Mouse (Mus musculus) midbrain, embryonic 15.5 days (tissue): ENCODE measurements at regions not wholly inside any gene's neighbourhood (a gene's known extent, or its start where the extent isn't known, plus 50 kb on each side); places are given as distances from the start of the nearest gene placed in this dataset.

Experiments
- ATAC-seq: fragments of 200-750 bp; cut with Nextera tagmentation; replicated peaks from 2 replicates; pipeline ENCODE4 v1.8.0; 2017; ENCODE audit warnings: moderate TSS enrichment
- H3K27ac ChIP-seq: fragments of 300-500 bp; sonication (generic); 2 replicates; pipeline ENCODE4 v1.5.1; 2015; ENCODE audit warnings: mild to moderate bottlenecking, inconsistent platforms
- H3K27me3 ChIP-seq: fragments of 300-500 bp; sonication (generic); replicated peaks from 2 replicates; pipeline ENCODE4 v1.6.1; 2015; ENCODE audit warnings: inconsistent platforms
- H3K36me3 ChIP-seq: fragments of 300-500 bp; sonication (generic); replicated peaks from 2 replicates; pipeline ENCODE4 v1.6.1; 2015; ENCODE audit warnings: inconsistent platforms
- H3K4me1 ChIP-seq: fragments of 300-500 bp; sonication (generic); 2 replicates; pipeline ENCODE4 v1.6.1; 2015; ENCODE audit warnings: inconsistent platforms
- H3K4me2 ChIP-seq: fragments of 300-500 bp; sonication (generic); 2 replicates; pipeline ENCODE4 v1.6.1; 2015; ENCODE audit warnings: inconsistent platforms, mild to moderate bottlenecking, moderate library complexity
- H3K4me3 ChIP-seq: fragments of 300-500 bp; sonication (generic); 2 replicates; pipeline ENCODE4 v1.5.1; 2015; ENCODE audit warnings: mild to moderate bottlenecking, inconsistent platforms
- H3K9ac ChIP-seq: fragments of 300-500 bp; sonication (generic); 2 replicates; pipeline ENCODE4 v1.6.1; 2015; ENCODE audit warnings: mild to moderate bottlenecking, inconsistent platforms
- H3K9me3 ChIP-seq: fragments of 300-500 bp; sonication (generic); 2 replicates; pipeline ENCODE4 v1.6.1; 2016; ENCODE audit warnings: inconsistent platforms
- WGBS: fragments of 180-500 bp; shearing (Covaris S2); methylation state at CpG from one replicate; pipeline ENCODE4 v1.1.7; 2015; ENCODE audit warnings: mixed read lengths; 5-methylcytosine and 5-hydroxymethylcytosine counted together

DNA sequence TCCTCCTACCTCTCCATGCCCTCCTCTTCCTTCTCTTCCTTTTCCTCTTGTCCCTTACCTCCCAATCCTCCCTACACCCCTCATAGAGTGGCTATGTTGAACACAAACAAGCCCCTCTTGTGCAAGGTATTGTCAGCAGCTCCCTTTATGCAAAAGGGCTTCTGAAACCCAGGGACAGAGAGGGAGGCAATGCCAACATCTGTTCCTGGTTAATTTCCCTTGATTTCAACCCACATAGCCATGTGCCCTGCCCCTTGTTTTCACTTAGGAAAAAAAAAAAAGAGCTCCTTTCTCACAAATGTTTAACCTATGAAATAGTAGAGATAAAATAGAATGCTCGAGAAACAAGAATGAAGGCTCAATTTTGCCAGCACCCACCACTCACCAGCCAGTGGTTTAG, 333.5 kb downstream of the Bckdhb start:
- Histone ChIP-seq H3K4me2 (no peak overlapping the region), H3K27me3 (no peaks in the 10 kb centered on the region), H3K4me1 (peaks cover 3% of the 10 kb centered on the region), H3K9ac (no peak overlapping the region), H3K4me3 (no peak overlapping the region), H3K9me3 (no peaks in the 10 kb centered on the region), H3K27ac (no peak overlapping the region), H3K36me3 (no peaks in the 10 kb centered on the region)
- 88% methylated on average over 1 of the region's 1 CpGs for WGBS
- no peak for ATAC-seq

DNA sequence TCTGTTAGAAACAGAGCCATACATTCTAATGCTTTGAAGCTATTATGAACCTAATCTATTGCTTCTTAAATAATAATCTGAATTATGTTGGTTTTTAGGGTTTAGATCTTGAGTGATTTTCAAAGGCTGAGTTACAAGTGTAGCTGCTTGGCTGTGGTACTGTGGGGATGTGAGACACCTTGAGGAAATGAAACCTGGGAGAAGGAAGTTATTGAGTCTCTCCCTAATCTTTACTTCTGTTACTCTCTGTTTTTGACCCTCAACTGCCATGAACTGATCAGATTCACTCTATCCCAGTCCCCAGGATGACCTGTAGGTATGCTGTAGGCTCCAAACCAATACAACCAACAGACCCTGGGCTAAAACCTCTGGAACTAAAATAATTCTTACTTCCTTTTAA, 334.8 kb downstream of the Bckdhb start:
- H3K27ac ChIP-seq: no peak overlapping the region
- H3K4me1 ChIP-seq: no peaks in the 10 kb centered on the region
- H3K9ac ChIP-seq: no peak overlapping the region
- H3K9me3 ChIP-seq: no peaks in the 10 kb centered on the region
- no peaks in the 10 kb centered on the region for H3K36me3 ChIP-seq
- H3K27me3 ChIP-seq: no peaks in the 10 kb centered on the region
- H3K4me2 ChIP-seq: no peak overlapping the region
- no peak for ATAC-seq
- H3K4me3 ChIP-seq: no peak overlapping the region

DNA sequence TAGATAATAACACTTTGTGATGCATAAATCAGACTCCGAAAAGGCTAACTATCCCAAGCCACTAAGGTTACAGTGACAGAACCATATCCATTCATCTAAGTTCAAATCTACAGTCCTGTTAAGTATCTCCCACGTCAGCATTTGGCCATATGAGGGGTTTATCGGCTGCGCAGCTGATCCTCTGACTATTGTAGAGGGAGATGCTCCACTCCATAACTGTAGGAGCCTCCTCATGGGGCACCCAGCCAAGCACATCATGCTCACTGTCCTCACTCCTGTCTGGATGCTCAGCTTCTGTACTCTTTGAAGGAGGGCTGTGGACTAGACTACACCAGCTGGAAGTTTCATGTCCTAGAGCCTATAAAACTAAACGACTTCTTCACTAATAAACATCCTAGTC, 337.2 kb downstream of the Bckdhb start:
- H3K9me3 ChIP-seq: no peaks in the 10 kb centered on the region
- H3K4me3 ChIP-seq: no peak overlapping the region
- no peak for ATAC-seq
- H3K36me3 ChIP-seq: no peaks in the 10 kb centered on the region
- H3K4me1 ChIP-seq: no peaks in the 10 kb centered on the region
- H3K9ac ChIP-seq: no peak overlapping the region
- no peak overlapping the region for H3K4me2 ChIP-seq
- H3K27ac ChIP-seq: no peak overlapping the region
- WGBS: 89% methylated on average over 5 of the region's 5 CpGs
- H3K27me3 ChIP-seq: no peaks in the 10 kb centered on the region

- WGBS: 73% methylated on average over 7 of the region's 7 CpGs
- no peaks in the 10 kb centered on the region for H3K27me3 ChIP-seq
These were observed 342.0 kb downstream of the Bckdhb start for GRCm38 (mm10) chr9:84266974-84267373.

GRCm38 (mm10) chr9:84274608-84275007, 349.7 kb downstream of the Bckdhb start:
- Histone ChIP-seq H3K4me1 (no peaks in the 10 kb centered on the region), H3K36me3 (no peaks in the 10 kb centered on the region), H3K27me3 (no peaks in the 10 kb centered on the region), H3K9ac (no peak overlapping the region), H3K4me2 (no peak overlapping the region), H3K27ac (no peak overlapping the region), H3K4me3 (no peak overlapping the region), H3K9me3 (no peaks in the 10 kb centered on the region)
- ATAC-seq: no peak
- 18% methylated on average over 3 of the region's 3 CpGs for WGBS

More at GRCm38 (mm10) chr9:84266974-84267373, 342.0 kb downstream of the Bckdhb start:
- 0 out of 2 replicates have a peak, but pooled peaks have one; percentile 14 for ATAC-seq
- H3K4me3 ChIP-seq: no peak overlapping the region
- no peaks in the 10 kb centered on the region for H3K9me3 ChIP-seq
- no peak overlapping the region for H3K9ac ChIP-seq
- H3K4me1 ChIP-seq: no peaks in the 10 kb centered on the region
- no peaks in the 10 kb centered on the region for H3K36me3 ChIP-seq
- no peak overlapping the region for H3K4me2 ChIP-seq
- no peak overlapping the region for H3K27ac ChIP-seq

GRCm38 (mm10) chr9:84278295-84278694, 353.4 kb downstream of the Bckdhb start:
- Histone ChIP-seq H3K4me1 (no peaks in the 10 kb centered on the region), H3K27ac (no peak overlapping the region), H3K4me3 (no peak overlapping the region), H3K4me2 (no peak overlapping the region), H3K36me3 (no peaks in the 10 kb centered on the region), H3K9me3 (no peaks in the 10 kb centered on the region), H3K27me3 (no peaks in the 10 kb centered on the region), H3K9ac (no peak overlapping the region)
- 45% methylated on average over 4 of the region's 4 CpGs for WGBS
- ATAC-seq: no peak

GRCm38 (mm10) chr9:84278731-84279130, 353.8 kb downstream of the Bckdhb start:
- 0% methylated on average over 1 of the region's 1 CpGs for WGBS
- H3K9me3 ChIP-seq: no peaks in the 10 kb centered on the region
- H3K9ac ChIP-seq: no peak overlapping the region
- H3K4me2 ChIP-seq: no peak overlapping the region
- no peaks in the 10 kb centered on the region for H3K36me3 ChIP-seq
- no peak overlapping the region for H3K27ac ChIP-seq
- H3K4me1 ChIP-seq: no peaks in the 10 kb centered on the region
- ATAC-seq: peak; percentile 67
- no peak overlapping the region for H3K4me3 ChIP-seq
- H3K27me3 ChIP-seq: no peaks in the 10 kb centered on the region

- H3K27ac ChIP-seq: no peak overlapping the region
- no peaks in the 10 kb centered on the region for H3K4me1 ChIP-seq
- no peak for ATAC-seq
- H3K4me3 ChIP-seq: no peak overlapping the region
- no peaks in the 10 kb centered on the region for H3K9me3 ChIP-seq
- no peaks in the 10 kb centered on the region for H3K36me3 ChIP-seq
- H3K4me2 ChIP-seq: no peak overlapping the region
- H3K9ac ChIP-seq: no peak overlapping the region
- 94% methylated on average over 4 of the region's 4 CpGs for WGBS
- no peaks in the 10 kb centered on the region for H3K27me3 ChIP-seq
These were observed 356.0 kb downstream of the Bckdhb start for GRCm38 (mm10) chr9:84280898-84281297.

- Histone ChIP-seq H3K27me3 (no peaks in the 10 kb centered on the region), H3K36me3 (no peaks in the 10 kb centered on the region), H3K9me3 (no peaks in the 10 kb centered on the region), H3K9ac (no peak overlapping the region), H3K27ac (no peak overlapping the region), H3K4me2 (no peak overlapping the region), H3K4me3 (no peak overlapping the region), H3K4me1 (peaks cover 5% of the 10 kb centered on the region; the same call in 1 of the 2 replicates)
- ATAC-seq: no peak
- WGBS: 53% methylated on average over 3 of the region's 3 CpGs
These were observed 356.7 kb downstream of the Bckdhb start for GRCm38 (mm10) chr9:84281610-84282009.

DNA sequence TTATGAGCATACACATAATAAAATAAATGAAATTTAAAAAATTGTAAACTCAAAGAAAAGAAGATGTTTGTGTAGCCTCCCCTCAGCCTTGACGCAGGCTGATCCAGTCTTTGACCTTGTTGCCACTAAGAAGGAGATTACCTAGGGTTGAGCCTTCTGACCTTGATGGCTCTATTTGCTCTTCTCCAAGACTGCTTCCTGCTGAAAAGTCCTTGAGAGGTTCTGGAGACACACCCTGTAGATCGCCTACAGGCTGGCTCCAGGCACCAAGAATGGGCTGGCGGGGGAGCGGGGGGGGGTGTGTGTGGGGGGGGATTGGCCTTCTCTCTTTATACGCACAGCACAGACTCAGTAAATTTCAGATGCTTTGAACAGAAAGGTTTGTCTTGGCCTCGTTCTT, 358.4 kb downstream of the Bckdhb start:
- 76% methylated on average over 6 of the region's 6 CpGs for WGBS
- H3K4me3 ChIP-seq: no peak overlapping the region
- no peak overlapping the region for H3K9ac ChIP-seq
- no peaks in the 10 kb centered on the region for H3K36me3 ChIP-seq
- no peaks in the 10 kb centered on the region for H3K9me3 ChIP-seq
- H3K4me1 ChIP-seq: peaks cover 5% of the 10 kb centered on the region; the same call in 1 of the 2 replicates
- no peak overlapping the region for H3K27ac ChIP-seq
- no peak overlapping the region for H3K4me2 ChIP-seq
- no peak for ATAC-seq
- no peaks in the 10 kb centered on the region for H3K27me3 ChIP-seq

GRCm38 (mm10) chr9:84285604-84286003, 360.7 kb downstream of the Bckdhb start:
- ATAC-seq: peak; percentile 67
- H3K27me3 ChIP-seq: no peaks in the 10 kb centered on the region
- no peak overlapping the region for H3K9ac ChIP-seq
- no peak overlapping the region for H3K27ac ChIP-seq
- no peaks in the 10 kb centered on the region for H3K36me3 ChIP-seq
- no peak overlapping the region for H3K4me3 ChIP-seq
- WGBS: 22% methylated on average over 4 of the region's 4 CpGs
- no peak overlapping the region for H3K4me2 ChIP-seq
- H3K9me3 ChIP-seq: no peaks in the 10 kb centered on the region
- peaks cover 5% of the 10 kb centered on the region; the same call in 1 of the 2 replicates for H3K4me1 ChIP-seq

DNA sequence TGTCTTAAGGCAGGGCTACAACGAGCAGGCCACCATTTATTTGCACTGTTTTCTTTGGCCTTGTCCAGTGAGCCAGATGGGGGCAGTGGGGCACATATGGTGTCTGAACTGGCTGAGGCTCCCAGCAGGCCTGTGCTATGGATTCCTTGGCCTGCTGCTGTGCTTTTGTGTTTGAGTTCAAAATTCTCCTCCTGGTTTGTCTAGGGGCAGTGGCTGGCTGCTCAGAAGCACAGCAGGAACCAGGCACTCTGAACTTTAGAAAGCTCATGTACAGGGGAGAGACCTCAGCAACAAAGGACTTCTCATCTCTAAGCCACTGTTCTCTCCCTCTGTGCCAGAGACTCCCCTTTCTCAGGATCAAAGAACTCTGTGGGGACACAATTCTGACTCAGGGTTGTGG, 370.9 kb downstream of the Bckdhb start:
- H3K9ac ChIP-seq: no peak overlapping the region
- H3K36me3 ChIP-seq: no peaks in the 10 kb centered on the region
- no peak for ATAC-seq
- WGBS: 30% methylated on average over 1 of the region's 1 CpGs
- H3K4me3 ChIP-seq: no peak overlapping the region
- H3K9me3 ChIP-seq: no peaks in the 10 kb centered on the region
- H3K27ac ChIP-seq: no peak overlapping the region
- H3K4me1 ChIP-seq: no peaks in the 10 kb centered on the region
- no peaks in the 10 kb centered on the region for H3K27me3 ChIP-seq
- H3K4me2 ChIP-seq: no peak overlapping the region

- H3K4me2 ChIP-seq: no peak overlapping the region
- no peaks in the 10 kb centered on the region for H3K9me3 ChIP-seq
- WGBS: 85% methylated on average over 3 of the region's 3 CpGs
- H3K9ac ChIP-seq: no peak overlapping the region
- no peaks in the 10 kb centered on the region for H3K36me3 ChIP-seq
- H3K27ac ChIP-seq: no peak overlapping the region
- no peak for ATAC-seq
- H3K4me3 ChIP-seq: no peak overlapping the region
- H3K27me3 ChIP-seq: no peaks in the 10 kb centered on the region
- H3K4me1 ChIP-seq: no peaks in the 10 kb centered on the region
These were observed 371.5 kb downstream of the Bckdhb start for GRCm38 (mm10) chr9:84296456-84296855.

DNA sequence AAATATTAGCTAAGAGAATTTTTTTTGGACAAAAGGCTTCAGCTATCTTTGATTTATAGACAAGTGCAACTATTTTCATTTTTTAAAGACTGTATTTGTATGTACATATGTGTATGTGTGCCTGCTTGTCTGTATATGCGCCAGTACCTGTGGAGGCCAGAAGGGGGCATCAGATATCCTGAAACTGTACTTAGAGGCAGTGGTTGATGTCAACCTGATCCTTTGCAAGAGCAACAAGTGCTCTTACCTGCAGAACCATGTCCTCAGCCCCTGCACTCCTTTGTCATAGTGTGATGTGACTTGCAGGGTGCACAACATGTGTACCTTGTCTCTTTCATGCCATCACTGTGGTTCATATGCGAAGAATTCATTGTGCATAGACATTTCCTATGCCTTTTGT, 379.5 kb downstream of the Bckdhb start:
- Histone ChIP-seq H3K9ac (no peak overlapping the region), H3K4me1 (no peaks in the 10 kb centered on the region), H3K27ac (no peak overlapping the region), H3K9me3 (no peaks in the 10 kb centered on the region), H3K4me3 (no peak overlapping the region), H3K4me2 (no peak overlapping the region), H3K27me3 (no peaks in the 10 kb centered on the region), H3K36me3 (no peaks in the 10 kb centered on the region)
- ATAC-seq: no peak
- 97% methylated on average over 2 of the region's 2 CpGs for WGBS
